Mouse (Mus musculus) right cerebral cortex, adult 18-20 months (tissue): ENCODE results near the gene Fjx1.

Experiments used
- DNase-seq: peaks from one replicate; pipeline ENCODE4 v3.0.0; 2022; ENCODE audit warnings: mixed read lengths

Gene Fjx1

GRCm38 (mm10) chr2:102451671-102452549, at the start of gene Fjx1:
Fjx1 (minus strand) TSS chr2:102452499.
- no peak for DNase-seq

GRCm38 (mm10) chr2:102500001-102500689, 47.8 kb upstream of the Fjx1 start:
- no peak for DNase-seq

- no peak for DNase-seq
Measured at GRCm38 (mm10) chr2:102480738-102481137, 28.4 kb upstream of the Fjx1 start.

- no peak for DNase-seq
Measured at GRCm38 (mm10) chr2:102476101-102476500, 23.8 kb upstream of the Fjx1 start.

GRCm38 (mm10) chr2:102468645-102469044, 16.3 kb upstream of the Fjx1 start:
- peak; percentile 27 for DNase-seq

DNA sequence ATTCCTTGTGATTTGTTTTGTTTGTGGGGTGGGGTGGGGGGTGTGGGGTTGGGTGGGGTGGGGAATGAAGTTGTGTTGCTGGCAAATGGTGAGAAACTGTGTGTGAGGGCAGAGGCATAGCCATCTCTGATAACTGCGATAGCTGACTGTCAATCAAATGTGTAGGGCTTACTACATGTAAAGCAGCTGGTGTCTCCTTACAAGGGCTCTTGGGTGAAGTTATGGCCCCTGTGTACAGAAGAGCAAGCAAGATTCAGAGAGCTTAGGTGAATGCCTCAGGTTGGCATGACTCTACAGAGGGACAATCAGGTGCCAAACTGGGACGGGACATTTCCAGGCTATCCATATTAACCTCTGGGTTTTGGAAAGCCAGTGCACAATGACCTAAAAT, 12.0 kb upstream of the Fjx1 start:
- DNase-seq, result no peak

DNA sequence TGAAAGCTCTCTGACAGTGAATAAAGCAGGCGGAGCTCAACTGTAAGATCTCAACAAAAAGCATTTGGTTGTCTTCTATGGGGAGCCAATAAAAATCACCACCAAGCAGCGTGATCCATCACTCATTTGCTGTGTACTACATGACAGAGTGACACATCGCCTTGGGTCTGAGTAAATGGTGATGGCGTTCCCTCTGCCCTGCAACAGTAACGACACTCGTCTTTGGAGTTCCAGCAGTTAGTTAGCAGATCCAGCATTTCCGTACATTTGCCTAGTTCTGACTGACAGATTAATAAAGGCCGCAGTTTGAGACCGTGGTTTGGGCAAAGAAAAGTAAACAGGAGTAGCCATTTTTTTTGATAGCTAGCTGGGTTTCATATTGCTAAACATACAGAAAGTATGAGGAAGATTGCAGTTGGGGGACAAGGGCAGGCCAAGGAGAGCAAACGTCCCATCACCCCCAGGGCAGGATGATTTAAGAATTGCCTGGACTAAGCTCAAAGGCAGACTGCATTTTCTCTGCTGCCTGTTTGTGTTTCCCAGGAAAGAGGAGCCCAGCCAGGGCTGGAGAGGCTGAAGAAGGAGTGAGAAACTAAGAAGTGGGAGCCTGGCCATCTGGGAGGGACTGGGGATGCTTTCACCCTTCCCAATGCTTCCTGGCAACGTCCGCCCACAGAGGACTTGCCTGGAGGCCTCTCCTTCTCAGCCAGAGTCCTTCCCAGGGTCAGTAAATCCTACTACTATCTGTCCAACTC, 11.5 kb upstream of the Fjx1 start:
- DNase-seq, result peak; percentile 52

- no peak for DNase-seq
Measured at GRCm38 (mm10) chr2:102461491-102461890, 9.2 kb upstream of the Fjx1 start.

GRCm38 (mm10) chr2:102455126-102455525, 2.8 kb upstream of the Fjx1 start:
- DNase-seq, result no peak

GRCm38 (mm10) chr2:102453447-102453846, 1.1 kb upstream of the Fjx1 start:
- no peak for DNase-seq

- peak; percentile 49 for DNase-seq
Measured at GRCm38 (mm10) chr2:102450761-102451670, 1.3 kb downstream of the Fjx1 start.

DNA sequence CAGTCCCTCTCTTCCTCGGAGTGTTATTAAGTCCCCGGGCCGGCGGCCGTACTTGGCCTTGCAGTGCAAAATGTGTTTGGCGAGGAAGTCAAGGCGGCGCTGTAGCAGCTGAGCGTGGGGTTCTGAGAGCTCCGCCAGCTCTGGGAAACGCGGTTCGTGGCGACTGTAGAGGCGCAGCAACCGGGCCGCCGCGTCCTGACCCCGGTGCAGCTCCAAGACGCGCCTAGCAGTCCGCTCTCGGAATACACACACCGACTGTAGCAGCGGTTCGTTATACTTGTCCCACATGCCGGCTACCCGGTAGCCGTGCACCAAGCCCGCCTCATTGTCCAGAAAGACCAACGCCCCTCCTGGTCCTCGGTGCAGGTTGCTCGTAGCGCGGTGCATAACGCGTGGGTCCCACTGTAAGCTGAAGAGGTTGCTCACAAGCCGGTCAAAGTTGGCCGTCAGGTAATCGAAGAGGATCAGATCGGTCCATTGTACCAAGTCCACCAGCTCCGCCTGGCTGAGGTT, 2.0 kb downstream of the Fjx1 start:
- peak; percentile 75 for DNase-seq

- DNase-seq, result peak; percentile 12
Measured at GRCm38 (mm10) chr2:102449630-102450247, 2.6 kb downstream of the Fjx1 start.

- DNase-seq, result no peak
Measured at GRCm38 (mm10) chr2:102449056-102449455, 3.2 kb downstream of the Fjx1 start.

DNA sequence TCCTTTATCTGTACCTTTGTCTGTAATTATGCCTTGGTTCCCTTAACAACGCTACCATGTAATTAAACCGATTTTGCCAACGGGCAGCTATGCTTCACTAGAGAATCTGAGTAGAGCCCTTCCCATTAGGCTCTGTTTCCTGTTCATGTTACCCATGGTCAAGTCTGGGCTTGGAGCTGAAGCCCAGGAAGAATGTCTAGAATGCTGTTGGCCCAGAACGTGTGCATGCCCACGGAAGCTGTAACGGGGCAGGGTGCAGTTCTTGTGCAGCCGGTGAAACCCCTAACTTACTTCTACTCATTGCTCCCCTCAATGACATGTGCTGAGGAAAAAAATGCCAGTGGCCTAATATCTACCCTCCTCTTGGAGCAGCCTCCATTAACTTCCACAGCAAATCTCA, 4.5 kb downstream of the Fjx1 start:
- DNase-seq, result no peak

DNA sequence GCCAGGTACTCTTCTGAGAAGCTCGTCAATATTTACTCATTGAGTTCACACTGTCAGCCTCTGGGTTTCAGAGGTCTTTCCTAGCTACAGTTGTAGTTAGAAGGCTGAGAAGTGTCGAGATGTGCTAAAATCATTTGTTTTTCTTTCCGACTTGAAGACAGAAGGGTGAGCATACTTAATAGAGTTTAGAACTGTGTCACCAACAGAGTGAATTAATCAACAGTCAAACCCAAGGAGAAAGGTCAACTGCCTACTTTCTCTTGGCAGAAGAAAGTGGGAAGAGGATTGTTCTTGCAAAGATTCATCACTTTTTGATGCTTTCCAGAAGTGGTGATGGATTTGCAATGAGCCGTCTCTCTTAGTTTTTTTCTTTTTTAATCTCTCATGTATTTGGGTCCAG, 5.4 kb downstream of the Fjx1 start:
- no peak for DNase-seq

DNA sequence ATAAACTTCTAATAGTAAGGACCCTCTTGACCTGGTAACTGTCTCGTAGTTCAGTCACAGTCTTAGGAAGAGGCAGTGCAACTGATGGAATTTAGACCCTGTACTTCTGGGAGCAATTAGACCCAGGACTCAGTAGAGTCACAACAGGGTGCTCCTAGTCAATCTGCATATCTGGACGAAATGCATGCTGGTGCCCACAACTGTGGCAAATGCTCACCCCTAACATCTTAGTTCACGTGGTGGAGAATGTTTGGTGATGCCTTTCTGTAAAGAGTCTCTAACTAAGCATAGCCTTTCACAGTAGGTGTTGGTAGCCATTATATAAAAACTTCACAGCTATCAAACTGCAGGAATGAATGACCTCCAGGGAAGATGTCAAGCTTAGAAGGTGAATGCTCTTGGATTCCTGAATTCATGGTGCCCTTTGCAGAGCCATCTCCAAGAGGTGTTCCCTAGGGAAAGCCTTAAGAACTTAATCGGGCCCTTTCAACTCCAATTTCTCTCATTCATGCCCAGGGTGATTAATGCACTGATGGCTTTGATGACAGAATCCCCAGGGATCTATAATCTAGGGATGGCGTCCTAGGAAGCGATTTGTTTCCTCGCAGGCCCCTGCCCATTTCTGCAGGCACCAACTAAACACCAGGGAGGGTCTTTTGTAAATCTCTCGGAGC, 14.8 kb downstream of the Fjx1 start:
- no peak for DNase-seq

DNA sequence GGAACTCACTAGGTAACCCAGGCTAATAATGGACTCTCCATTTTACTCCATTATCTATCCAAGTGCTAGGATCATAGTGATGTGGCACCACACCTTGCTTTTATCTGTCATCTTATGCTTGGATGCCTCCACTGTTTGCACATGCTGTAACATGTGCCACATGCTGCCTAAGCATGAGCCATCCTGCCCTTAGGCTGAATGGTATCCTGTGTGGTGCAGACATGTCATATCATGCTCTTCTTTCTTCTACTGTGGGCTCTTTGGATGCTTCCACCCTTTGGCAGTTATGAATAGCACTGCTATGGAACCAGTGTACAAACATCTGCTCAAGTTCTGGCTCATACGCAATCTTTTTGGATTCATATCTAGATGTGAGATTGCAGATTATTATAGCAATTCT, 18.4 kb downstream of the Fjx1 start:
- DNase-seq, result no peak

GRCm38 (mm10) chr2:102431084-102431483, 21.2 kb downstream of the Fjx1 start:
- no peak for DNase-seq

- DNase-seq, result no peak
Measured at GRCm38 (mm10) chr2:102427974-102428373, 24.3 kb downstream of the Fjx1 start.

- no peak for DNase-seq
Measured at GRCm38 (mm10) chr2:102426434-102426833, 25.9 kb downstream of the Fjx1 start.
